Mouse (Mus musculus) cortical plate, adult 2 months (tissue): ENCODE results near the gene Myl6.

Experiments used
- CTCF ChIP-seq: fragments of 200-500 bp; IDR thresholded peaks from 2 replicates; pipeline ENCODE4 v1.5.1; 2011; ENCODE audit warnings: mild to moderate bottlenecking, control low read depth, low read length; ENCODE audit not compliant: insufficient read depth; ENCODE audit errors: extremely low read depth
- POLR2A ChIP-seq: fragments of 200-500 bp; IDR thresholded peaks from 2 replicates; pipeline ENCODE4 v1.6.1; 2011; ENCODE audit warnings: mild to moderate bottlenecking, low read length, control low read depth; ENCODE audit not compliant: insufficient read depth; ENCODE audit errors: extremely low read depth

DNA sequence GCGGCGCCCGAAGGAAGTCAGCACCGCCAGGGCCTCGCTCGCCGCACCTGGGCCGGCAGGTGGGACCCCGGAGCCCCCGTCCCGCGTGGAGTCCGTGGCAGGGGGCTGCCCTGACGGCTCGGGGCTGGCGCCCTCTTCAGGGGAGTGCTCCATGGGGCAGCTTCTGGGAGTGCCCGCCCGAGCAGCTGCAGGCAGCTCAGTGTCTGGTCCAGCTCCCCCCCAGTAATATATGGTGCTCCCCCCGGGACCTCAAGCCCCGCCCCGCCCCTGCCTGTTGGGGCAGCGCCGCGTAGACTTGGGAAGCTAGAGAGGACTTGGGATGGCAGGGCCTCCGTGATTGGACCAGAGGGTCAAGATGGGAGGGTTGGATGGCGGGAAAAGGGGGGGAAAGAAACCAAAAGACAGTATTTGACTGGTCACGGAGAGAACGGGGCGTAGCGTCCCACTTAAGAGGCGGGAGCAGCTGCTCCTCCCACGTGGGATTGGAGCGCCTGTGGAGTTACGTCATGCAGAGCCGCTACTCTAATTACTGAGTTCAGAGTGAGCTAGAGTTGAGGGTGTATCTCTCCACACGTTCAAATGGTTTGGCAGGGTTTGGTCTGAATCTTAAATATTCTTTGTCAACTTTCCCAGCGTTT, 31.8 kb upstream of the Myl6 start, which contains the start of gene Esyt1:
- TF ChIP-seq POLR2A (peak; percentile 32; the same call in 1 of the 2 replicates), CTCF (no peak)
